Mouse (Mus musculus) fibroblast of lung, adult 2 months (primary cell): ENCODE measurements around the gene Rpl27.
"Not testable (repeated sequence)": the region's sequence is repeated elsewhere in the genome, so short reads cannot be mapped to it uniquely, and the experiment has no call there.

Experiments
- DNase-seq: peaks from one replicate; pipeline ENCODE4 v3.0.0-alpha.2; 2011; ENCODE audit warnings: low read depth

Gene Rpl27

GRCm38 (mm10) chr11:101442127-101442693, at the start of gene Rpl27:
TSS of gene Rpl27 (plus strand) at chr11:101442298.
- peak; percentile 100 for DNase-seq

- peak; percentile 24 for DNase-seq
Measured at GRCm38 (mm10) chr11:101395110-101395509, 47.0 kb upstream of the Rpl27 start.

- DNase-seq = no peak
Measured at GRCm38 (mm10) chr11:101415306-101415705, 26.8 kb upstream of the Rpl27 start.

GRCm38 (mm10) chr11:101416433-101417100, 25.5 kb upstream of the Rpl27 start:
- no peak for DNase-seq

- DNase-seq = no peak
Measured at GRCm38 (mm10) chr11:101417101-101417855, 24.8 kb upstream of the Rpl27 start, which contains the start of gene Aarsd1. TSS of gene Aarsd1 (minus strand) at chr11:101417615.

- DNase-seq = no peak
Measured at GRCm38 (mm10) chr11:101418991-101419390, 23.1 kb upstream of the Rpl27 start.

- no peak for DNase-seq
Measured at GRCm38 (mm10) chr11:101419610-101420009, 22.5 kb upstream of the Rpl27 start.

GRCm38 (mm10) chr11:101420148-101420547, 21.9 kb upstream of the Rpl27 start:
- no peak for DNase-seq

GRCm38 (mm10) chr11:101424105-101424851, 17.8 kb upstream of the Rpl27 start, which contains the start of gene Gm27029:
TSS of gene Gm27029 (minus strand) at chr11:101424796.
- DNase-seq = no peak

- peak; percentile 85 for DNase-seq
Measured at GRCm38 (mm10) chr11:101424925-101425813, 16.9 kb upstream of the Rpl27 start, which contains the start of the genes Rundc1 and Ptges3l. TSS of gene Rundc1 (plus strand) at chr11:101425085. TSS of gene Ptges3l (minus strand) at chr11:101425333.

- DNase-seq = no peak
Measured at GRCm38 (mm10) chr11:101426165-101426564, 15.9 kb upstream of the Rpl27 start.

GRCm38 (mm10) chr11:101431327-101431726, 10.8 kb upstream of the Rpl27 start:
- DNase-seq = no peak

- no peak for DNase-seq
Measured at GRCm38 (mm10) chr11:101433396-101433795, 8.7 kb upstream of the Rpl27 start.

GRCm38 (mm10) chr11:101435831-101436230, 6.3 kb upstream of the Rpl27 start:
- no peak for DNase-seq

- no peak for DNase-seq
Measured at GRCm38 (mm10) chr11:101436916-101437315, 5.2 kb upstream of the Rpl27 start.

- not testable (repeated sequence) for DNase-seq
Measured at GRCm38 (mm10) chr11:101438006-101438405, 4.1 kb upstream of the Rpl27 start.

- DNase-seq = not testable (repeated sequence)
Measured at GRCm38 (mm10) chr11:101441450-101442126, 510 bp upstream of the Rpl27 start.

- DNase-seq = no peak
Measured at GRCm38 (mm10) chr11:101442760-101443159, 662 bp downstream of the Rpl27 start.

- no peak for DNase-seq
Measured at GRCm38 (mm10) chr11:101446319-101446718, 4.2 kb downstream of the Rpl27 start.

- not testable (repeated sequence) for DNase-seq
Measured at GRCm38 (mm10) chr11:101446860-101447259, 4.8 kb downstream of the Rpl27 start.
